9 mouse cellular contexts compared by ENCODE assay signal in genomic region chr2:119745281-119745680, GRCm38 (mm10). TPM values are rescaled to one million over a fixed set of nuclear protein-coding genes. Genes with fewer than 3 reads are reported as not detected.
A peak's percentile ranks its signal among the peaks of the same experiment; 100 is the strongest.
DNase-seq lines count a peak whose midpoint lies in the region; ATAC-seq and TF ChIP-seq lines count a peak whose summit lies in the region.
"Had no signal": no experiment of that assay in that cellular context is flagged by ENCODE, and none has a peak within 500 bp of the region (broad histone marks: within the 10 kb centered on the region; RNA-seq: fewer than 3 reads in every experiment).

No protein-coding gene starts in this region.

- H3K9ac ChIP-seq in heart, embryonic 11.5 days (ENCODE audit: low read depth, low read length): no peak overlapping the region
- no peak overlapping the region for H3K9ac ChIP-seq in liver, embryonic 14.5 days (replicated peaks)
- H3K9ac ChIP-seq: neural tube, embryonic 12.5 days had no signal

- 5% methylated on average over 1 of the region's 1 CpGs for WGBS in heart, embryonic 11.5 days (ENCODE audit: insufficient replicate concordance)
- WGBS in bone marrow, adult 2 months: 0% methylated on average over 1 of the region's 1 CpGs
- 2% methylated on average over 1 of the region's 1 CpGs for WGBS in liver, embryonic 14.5 days (ENCODE audit: insufficient replicate concordance)

- H3K27ac ChIP-seq in heart, embryonic 11.5 days (ENCODE audit: low read depth, low read length): no peak overlapping the region
- H3K27ac ChIP-seq in bone marrow, adult 2 months (ENCODE audit: control insufficient read depth, insufficient read depth, low read depth, low read length, poor library complexity): no peak overlapping the region
- no peak overlapping the region for H3K27ac ChIP-seq in liver, embryonic 14.5 days
- H3K27ac ChIP-seq: neural tube, embryonic 12.5 days had no signal

- H3K36me3 ChIP-seq in heart, embryonic 11.5 days (ENCODE audit: control insufficient read depth, insufficient read depth, low read length): no peaks in the 10 kb centered on the region
- H3K36me3 ChIP-seq in liver, embryonic 14.5 days (replicated peaks; ENCODE audit: control insufficient read depth, insufficient read depth, low read depth): no peaks in the 10 kb centered on the region
- H3K36me3 ChIP-seq: neural tube, embryonic 12.5 days had no signal

- TF ChIP-seq POLR2A in bone marrow, adult 2 months (IDR thresholded peaks at IDR 0.05; ENCODE audit: borderline replicate concordance, control insufficient read depth, low read depth, low read length): no peak

- DNase-seq in heart, adult 8-10 months (ENCODE audit: low spot score): no peak
- DNase-seq in B cell, adult 2 months: peak; percentile 59 to 62
- no peak for DNase-seq in liver, embryonic 14.5 days (ENCODE audit: low read depth in 3 of 3, low spot score in 3 of 3)
- no peak for DNase-seq in T-cell, adult 2 months (ENCODE audit: low spot score)
- no peak for DNase-seq in neural tube, embryonic 10.5 days (ENCODE audit: extremely low spot score, low spot score)
- no peak for DNase-seq in right cerebral cortex, postnatal 10 days (ENCODE audit: low spot score in 2 of 2)

- H3K4me2 ChIP-seq in heart, embryonic 11.5 days: peak overlapping the region; percentile 100; the same call in 1 of the 2 replicates
- H3K4me2 ChIP-seq in liver, embryonic 14.5 days (ENCODE audit: low read depth): peak overlapping the region; percentile 100

- peak; percentile 20; the same call in 1 of the 2 replicates for TF ChIP-seq CTCF in bone marrow, adult 2 months (IDR thresholded peaks at IDR 0.05; ENCODE audit: control insufficient read depth, insufficient read depth, low read length)
- TF ChIP-seq CTCF in liver, embryonic 14.5 days (IDR thresholded peaks at IDR 0.05; ENCODE audit: low read depth): peak; percentile 48

- no peak for TF ChIP-seq EP300 in liver, embryonic 14.5 days (IDR thresholded peaks at IDR 0.05; ENCODE audit: low read depth)

- peaks cover 42% of the 10 kb centered on the region for H3K27me3 ChIP-seq in heart, embryonic 11.5 days (ENCODE audit: control insufficient read depth, insufficient read depth, low read length)
- H3K27me3 ChIP-seq in liver, embryonic 14.5 days (ENCODE audit: control insufficient read depth, insufficient read depth, low read length): peaks cover 22% of the 10 kb centered on the region

- no peak for ATAC-seq in heart, embryonic 11.5 days (replicated peaks; ENCODE audit: insufficient number of reproducible peaks, low FRiP score, low TSS enrichment)
- no peak for ATAC-seq in liver, embryonic 14.5 days (ENCODE audit: insufficient read depth)

- H3K9me3 ChIP-seq in heart, embryonic 11.5 days (replicated peaks; ENCODE audit: control insufficient read depth, low read length): no peaks in the 10 kb centered on the region
- H3K9me3 ChIP-seq in liver, embryonic 14.5 days (ENCODE audit: control insufficient read depth, low read length): no peaks in the 10 kb centered on the region
- H3K9me3 ChIP-seq: neural tube, embryonic 12.5 days had no signal

- H3K4me3 ChIP-seq in heart, embryonic 11.5 days (ENCODE audit: low read depth, low read length): no peak overlapping the region
- no peak overlapping the region for H3K4me3 ChIP-seq in bone marrow, adult 2 months (replicated peaks; ENCODE audit: control insufficient read depth, low read depth, low read length)
- no peak overlapping the region for H3K4me3 ChIP-seq in liver, embryonic 14.5 days (ENCODE audit: insufficient read depth in 1 of 2, low read depth in 2 of 2, low read length in 2 of 2)

- H3K4me1 ChIP-seq in heart, embryonic 11.5 days (ENCODE audit: control insufficient read depth, insufficient read depth, low read length): peaks cover 33% of the 10 kb centered on the region
- H3K4me1 ChIP-seq in bone marrow, adult 2 months (ENCODE audit: control insufficient read depth, insufficient read depth, low read length): no peaks in the 10 kb centered on the region; the same call in none of the 2 replicates
- peaks cover 20 to 26% of the 10 kb centered on the region in 2 experiments for H3K4me1 ChIP-seq in liver, embryonic 14.5 days (replicated peaks; ENCODE audit: control insufficient read depth in 2 of 2, insufficient read depth in 2 of 2, low read length in 1 of 2)

RNA-seq across cellular contexts. Expression of gene Itpka, which starts 3.1 kb away (rescaled TPM):
- 1.9 and 2.2 TPM in 2 replicates for polyA plus RNA-seq in heart, embryonic 11.5 days (2014; fragmentation: Nextera tagmentation; extraction: Ambion mirVana)
- total RNA-seq in heart, adult 8-10 months (2022): under 1 TPM; 0.23 to 0.79 (median 0.54) TPM
- not detected in 2 replicates for polyA plus RNA-seq in bone marrow, adult 2 months (2011; ENCODE audit: insufficient read depth, insufficient read length, low replicate concordance, missing spikeins)
- 2.0 and 2.1 TPM in 2 replicates for polyA plus RNA-seq in liver, embryonic 14.5 days (2012; rRNA removed)
- 2.3 and 2.4 TPM in 2 replicates for polyA plus RNA-seq in liver, embryonic 14.5 days (2014; fragmentation: Nextera tagmentation; extraction: Ambion mirVana)

RNA-seq across cellular contexts. Expression of gene Ltk, which starts 14.9 kb away (rescaled TPM):
- 0.07 TPM in 1 of 2 replicates, not detected in the other for polyA plus RNA-seq in heart, embryonic 11.5 days (2014; fragmentation: Nextera tagmentation; extraction: Ambion mirVana)
- total RNA-seq in heart, adult 8-10 months (2022): not detected
- 0.47 and 1.3 TPM in 2 replicates for polyA plus RNA-seq in bone marrow, adult 2 months (2011; ENCODE audit: insufficient read depth, insufficient read length, low replicate concordance, missing spikeins)
- 0.08 and 0.12 TPM in 2 replicates for polyA plus RNA-seq in liver, embryonic 14.5 days (2012; rRNA removed)
- polyA plus RNA-seq in liver, embryonic 14.5 days (2014; fragmentation: Nextera tagmentation; extraction: Ambion mirVana): 0.05 and 0.06 TPM in 2 replicates

RNA-seq across cellular contexts. Expression of gene Rpap1, which starts 42.1 kb away (rescaled TPM):
- polyA plus RNA-seq in heart, embryonic 11.5 days (2014; fragmentation: Nextera tagmentation; extraction: Ambion mirVana): 16.2 and 17.4 TPM in 2 replicates
- total RNA-seq in heart, adult 8-10 months (2022): 10 to 100 TPM; 11.9 to 13.7 (median 13.4) TPM
- polyA plus RNA-seq in bone marrow, adult 2 months (2011; ENCODE audit: insufficient read depth, insufficient read length, low replicate concordance, missing spikeins): 5.9 and 12.6 TPM in 2 replicates
- 6.1 and 6.6 TPM in 2 replicates for polyA plus RNA-seq in liver, embryonic 14.5 days (2012; rRNA removed)
- polyA plus RNA-seq in liver, embryonic 14.5 days (2014; fragmentation: Nextera tagmentation; extraction: Ambion mirVana): 6.0 and 6.7 TPM in 2 replicates

RNA-seq across cellular contexts. Expression of gene Tyro3, which starts 52.3 kb away (rescaled TPM):
- 7.3 and 8.4 TPM in 2 replicates for polyA plus RNA-seq in heart, embryonic 11.5 days (2014; fragmentation: Nextera tagmentation; extraction: Ambion mirVana)
- total RNA-seq in heart, adult 8-10 months (2022): 1 to 10 TPM; 1.7 to 3.3 (median 2.2) TPM
- 0.75 and 4.2 TPM in 2 replicates for polyA plus RNA-seq in bone marrow, adult 2 months (2011; ENCODE audit: insufficient read depth, insufficient read length, low replicate concordance, missing spikeins)
- polyA plus RNA-seq in liver, embryonic 14.5 days (2012; rRNA removed): 0.71 and 0.76 TPM in 2 replicates
- 0.65 and 0.73 TPM in 2 replicates for polyA plus RNA-seq in liver, embryonic 14.5 days (2014; fragmentation: Nextera tagmentation; extraction: Ambion mirVana)

Comparison
In these comparisons a context has a peak if more than half of its experiments do, and no peak if none do; other contexts are left out.
1. DNase-seq: peak in B cell, adult 2 months (2 of 2); none in heart, adult 8-10 months (single experiment), liver, embryonic 14.5 days (0 of 3), T-cell, adult 2 months (single experiment), neural tube, embryonic 10.5 days (single experiment) and right cerebral cortex, postnatal 10 days (0 of 2).